Mouse (Mus musculus) lung, embryonic 14.5 days (tissue): ENCODE results near the gene Enthd1. TPM values are rescaled to one million over a fixed set of nuclear protein-coding genes. Genes with fewer than 3 reads are reported as not detected.

Experiments
- ATAC-seq: fragments of 200-750 bp; cut with Nextera tagmentation; 2 replicates; pipeline ENCODE4 v1.8.0; 2017; ENCODE audit warnings: mild to moderate bottlenecking, moderate TSS enrichment, moderate library complexity; ENCODE audit not compliant: insufficient read depth
- DNase-seq: peaks from one replicate; pipeline ENCODE4 v3.0.0-alpha.2; 2015
- H3K27ac ChIP-seq: fragments of 300-500 bp; sonication (generic); 2 replicates; pipeline ENCODE4 v1.5.1; 2014; ENCODE audit warnings: low read depth, mild to moderate bottlenecking, moderate library complexity
- H3K27me3 ChIP-seq: fragments of 300-500 bp; sonication (generic); 2 replicates; pipeline ENCODE4 v1.6.1; 2014; ENCODE audit warnings: low read length, control low read depth; ENCODE audit not compliant: insufficient read depth
- H3K36me3 ChIP-seq: fragments of 300-500 bp; sonication (generic); 2 replicates; pipeline ENCODE4 v1.6.1; 2014; ENCODE audit warnings: control low read depth; ENCODE audit not compliant: insufficient read depth
- H3K4me1 ChIP-seq: fragments of 300-500 bp; sonication (generic); 2 replicates; pipeline ENCODE4 v1.6.1; 2014; ENCODE audit warnings: antibody characterized with exemption, control low read depth; ENCODE audit not compliant: insufficient read depth
- H3K4me2 ChIP-seq: fragments of 300-500 bp; sonication (generic); 2 replicates; pipeline ENCODE4 v1.6.1; 2014; ENCODE audit warnings: mild to moderate bottlenecking
- H3K4me3 ChIP-seq: fragments of 300-500 bp; sonication (generic); 2 replicates; pipeline ENCODE4 v1.5.1; 2014; ENCODE audit warnings: low read depth, low read length
- H3K9ac ChIP-seq: fragments of 300-500 bp; sonication (generic); 2 replicates; pipeline ENCODE4 v1.6.1; 2014
- H3K9me3 ChIP-seq: fragments of 300-500 bp; sonication (generic); 2 replicates; pipeline ENCODE4 v1.6.1; 2016; ENCODE audit warnings: low read depth, low read length, control low read depth
- CTCF ChIP-seq: IDR thresholded peaks from 2 replicates; pipeline ENCODE4 v1.5.1; 2016; ENCODE audit warnings: antibody characterized with exemption, low read depth
- WGBS: fragments of 180-500 bp; shearing (Covaris S2); extraction: QIAGEN DNeasy Blood & Tissue Kit; methylation state at CpG from one replicate; pipeline ENCODE4 v1.1.7; 2014; 5-methylcytosine and 5-hydroxymethylcytosine counted together
- polyA plus RNA-seq: library from polyadenylated mRNA; unstranded; fragments of >200 nt; fragmentation: Nextera tagmentation; extraction: Ambion mirVana; gene quantifications from 2 replicates; pipeline ENCODE4 v1.2.1, GENCODE M21; 2014

Gene Enthd1
- polyA plus RNA-seq, 1 experiment from 2014 or later = not detected

GRCm38 (mm10) chr15:80601456-80601855, 36.5 kb upstream of the Enthd1 start:
- ATAC-seq (no peak), DNase-seq (no peak)
- TF ChIP-seq CTCF = no peak
- H3K4me1 ChIP-seq = no peaks in the 10 kb centered on the region
- no peaks in the 10 kb centered on the region for H3K36me3 ChIP-seq
- H3K4me2 ChIP-seq = no peak overlapping the region
- WGBS = 62% methylated on average over 7 of the region's 7 CpGs
- H3K4me3 ChIP-seq = no peak overlapping the region
- no peaks in the 10 kb centered on the region for H3K27me3 ChIP-seq
- no peaks in the 10 kb centered on the region for H3K9me3 ChIP-seq
- H3K27ac ChIP-seq = no peak overlapping the region
- no peak overlapping the region for H3K9ac ChIP-seq

DNA sequence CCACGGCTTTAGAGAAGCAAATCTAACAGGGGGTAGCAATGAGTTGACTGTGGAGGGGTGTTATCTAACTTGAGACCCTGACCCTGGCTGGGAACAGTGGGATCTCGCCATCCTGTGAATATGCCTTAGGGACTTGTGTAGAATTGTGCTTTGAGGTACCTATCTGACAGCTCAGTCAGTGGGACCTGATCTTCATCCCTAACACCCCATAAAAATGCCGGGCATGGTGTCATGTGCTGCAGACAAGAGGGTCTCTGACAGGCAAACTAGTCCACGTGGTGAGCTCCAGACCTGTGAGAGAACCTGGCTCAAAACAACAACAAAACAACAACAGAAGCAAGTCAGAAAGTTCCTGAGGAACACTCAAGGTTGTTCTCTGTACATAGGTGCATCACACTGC, 34.9 kb upstream of the Enthd1 start:
- 48% methylated on average over 4 of the region's 4 CpGs for WGBS
- no peak for TF ChIP-seq CTCF
- ATAC-seq = no peak

DNA sequence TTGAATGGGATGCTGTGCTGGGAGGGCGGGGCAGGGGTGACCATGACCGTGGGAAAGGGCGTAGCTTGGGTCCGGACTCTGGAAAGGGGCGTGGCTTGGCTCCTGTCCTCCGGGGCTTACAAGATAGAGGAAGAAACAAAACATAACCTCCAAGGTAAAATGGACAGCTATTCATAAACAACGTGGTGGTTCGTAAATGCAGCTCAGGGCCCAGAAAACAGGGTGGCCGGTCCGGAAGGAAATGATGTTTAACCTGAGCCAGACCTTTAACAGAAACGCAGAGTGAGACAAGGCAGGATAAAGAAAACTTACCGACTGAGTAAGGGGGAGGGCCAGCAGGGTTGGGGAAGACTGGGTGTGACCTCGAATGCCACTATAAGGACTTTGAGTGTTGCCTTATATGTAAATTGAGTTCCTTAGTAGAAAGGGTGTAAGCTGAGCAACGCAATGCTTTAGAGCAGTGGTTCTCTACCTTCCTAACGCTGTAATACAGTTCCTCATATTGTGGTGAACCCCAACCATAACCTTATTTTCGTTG, 34.3 kb upstream of the Enthd1 start:
- Histone ChIP-seq H3K27me3 (no peaks in the 10 kb centered on the region), H3K9me3 (no peaks in the 10 kb centered on the region), H3K4me3 (no peak overlapping the region), H3K36me3 (no peaks in the 10 kb centered on the region), H3K9ac (no peak overlapping the region), H3K27ac (no peak overlapping the region), H3K4me1 (no peaks in the 10 kb centered on the region), H3K4me2 (peak overlapping the region; percentile 41)
- 28% methylated on average over 16 of the region's 16 CpGs for WGBS
- DNase-seq = peak; percentile 74
- TF ChIP-seq CTCF = no peak
- ATAC-seq = no peak

More for the DNA sequence above, 34.9 kb upstream of the Enthd1 start:
- Histone ChIP-seq H3K9ac (no peak overlapping the region), H3K9me3 (no peaks in the 10 kb centered on the region), H3K4me2 (peak overlapping the region; percentile 41; the same call in 1 of the 2 replicates), H3K36me3 (no peaks in the 10 kb centered on the region), H3K27ac (no peak overlapping the region), H3K4me3 (no peak overlapping the region), H3K4me1 (no peaks in the 10 kb centered on the region), H3K27me3 (no peaks in the 10 kb centered on the region)
- no peak for DNase-seq

DNA sequence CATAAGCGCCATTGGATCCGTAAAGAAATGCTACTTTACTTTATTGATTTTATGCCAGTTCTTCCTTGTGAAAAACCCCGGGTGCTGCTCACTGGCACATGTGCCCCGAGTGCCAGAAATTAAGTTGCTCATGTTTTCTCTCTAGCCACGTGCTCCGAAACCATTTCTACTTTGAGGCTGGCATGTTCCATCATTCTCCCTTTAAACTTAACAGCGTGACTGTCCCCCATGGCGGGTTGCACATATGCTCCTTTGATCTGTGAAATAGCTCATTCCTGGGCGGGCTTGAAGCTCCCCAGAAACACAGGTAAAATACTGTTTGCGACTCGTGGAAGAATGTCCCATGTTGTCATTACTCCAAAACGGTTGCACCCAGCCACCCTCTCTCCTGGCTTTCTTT, 33.8 kb upstream of the Enthd1 start:
- Histone ChIP-seq H3K4me3 (no peak overlapping the region), H3K36me3 (no peaks in the 10 kb centered on the region), H3K4me2 (peak overlapping the region; percentile 41), H3K4me1 (no peaks in the 10 kb centered on the region), H3K9me3 (no peaks in the 10 kb centered on the region), H3K27me3 (no peaks in the 10 kb centered on the region), H3K27ac (no peak overlapping the region), H3K9ac (no peak overlapping the region)
- no peak for TF ChIP-seq CTCF
- 66% methylated on average over 12 of the region's 12 CpGs for WGBS
- ATAC-seq (no peak), DNase-seq (no peak)

- DNase-seq (no peak), ATAC-seq (no peak)
- Histone ChIP-seq H3K27me3 (no peaks in the 10 kb centered on the region), H3K36me3 (no peaks in the 10 kb centered on the region), H3K9me3 (no peaks in the 10 kb centered on the region), H3K9ac (no peak overlapping the region), H3K4me3 (no peak overlapping the region), H3K4me1 (no peaks in the 10 kb centered on the region), H3K27ac (no peak overlapping the region), H3K4me2 (no peak overlapping the region)
- 55% methylated on average over 5 of the region's 5 CpGs for WGBS
- no peak for TF ChIP-seq CTCF
Observed at GRCm38 (mm10) chr15:80593877-80594276, 28.9 kb upstream of the Enthd1 start.

DNA sequence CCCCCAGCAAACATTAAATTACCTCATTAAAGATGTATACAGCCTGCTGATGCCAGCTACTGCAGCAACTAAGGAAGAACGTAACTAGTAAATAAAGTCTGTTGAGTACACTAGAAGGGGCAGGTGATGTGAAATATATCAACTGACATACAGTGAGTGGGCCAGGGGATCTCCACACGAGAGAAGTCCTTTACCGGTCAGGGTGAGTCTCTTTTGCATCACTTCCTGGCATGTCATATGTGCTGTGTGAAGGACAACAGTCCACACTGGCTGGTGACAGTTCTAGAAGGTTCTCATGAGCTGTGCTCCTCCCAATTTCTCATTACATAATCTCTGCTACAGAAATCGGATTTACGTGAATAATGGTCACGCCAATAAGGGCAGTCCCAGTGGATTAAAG, 27.8 kb upstream of the Enthd1 start:
- Histone ChIP-seq H3K27ac (no peak overlapping the region), H3K36me3 (no peaks in the 10 kb centered on the region), H3K9ac (no peak overlapping the region), H3K4me1 (no peaks in the 10 kb centered on the region), H3K27me3 (no peaks in the 10 kb centered on the region), H3K4me2 (no peak overlapping the region), H3K4me3 (no peak overlapping the region), H3K9me3 (no peaks in the 10 kb centered on the region)
- 70% methylated on average over 6 of the region's 6 CpGs for WGBS
- TF ChIP-seq CTCF = no peak
- ATAC-seq (no peak), DNase-seq (no peak)

- Histone ChIP-seq H3K4me1 (no peaks in the 10 kb centered on the region), H3K27ac (no peak overlapping the region), H3K4me2 (no peak overlapping the region), H3K9ac (no peak overlapping the region), H3K36me3 (no peaks in the 10 kb centered on the region), H3K9me3 (no peaks in the 10 kb centered on the region), H3K4me3 (no peak overlapping the region), H3K27me3 (no peaks in the 10 kb centered on the region)
- ATAC-seq (no peak), DNase-seq (no peak)
- TF ChIP-seq CTCF = no peak
- 81% methylated on average over 5 of the region's 5 CpGs for WGBS
Observed at GRCm38 (mm10) chr15:80590641-80591040, 25.7 kb upstream of the Enthd1 start.

- TF ChIP-seq CTCF = no peak
- no peak for ATAC-seq
- H3K9me3 ChIP-seq = no peaks in the 10 kb centered on the region
- no peaks in the 10 kb centered on the region for H3K36me3 ChIP-seq
- H3K4me1 ChIP-seq = no peaks in the 10 kb centered on the region
- DNase-seq = no peak
- no peak overlapping the region for H3K4me2 ChIP-seq
- no peak overlapping the region for H3K27ac ChIP-seq
- WGBS = 37% methylated on average over 4 of the region's 4 CpGs
- H3K27me3 ChIP-seq = no peaks in the 10 kb centered on the region
- H3K9ac ChIP-seq = no peak overlapping the region
- H3K4me3 ChIP-seq = no peak overlapping the region
Observed at GRCm38 (mm10) chr15:80586296-80586695, 21.3 kb upstream of the Enthd1 start.
